8 mouse cellular contexts compared by ENCODE assay signal in genomic region chr17:22360572-22360971, GRCm38 (mm10). TPM values are rescaled to one million over a fixed set of nuclear protein-coding genes. Genes with fewer than 3 reads are reported as not detected.
DNase-seq lines count a peak whose midpoint lies in the region; ATAC-seq and TF ChIP-seq lines count a peak whose summit lies in the region.

No protein-coding gene starts in this region.

- no peak for ATAC-seq in lung, embryonic 14.5 days (ENCODE audit: insufficient read depth)
- ATAC-seq in embryonic facial prominence, embryonic 14.5 days (ENCODE audit: low read depth): no peak
- peak; percentile 7; the same call in 1 of the 2 replicates for ATAC-seq in neural tube, embryonic 15.5 days (ENCODE audit: low FRiP score)

- intact Hi-C loops in left cerebral cortex, postnatal 36 days (cut with DNase I): loop anchor here (5.0 kb wide), 1 partner anchor 1187 kb away; no protein-coding TSS in a partner anchor

- no peaks in the 10 kb centered on the region; the same call in 1 of the 2 replicates for H3K4me1 ChIP-seq in lung, embryonic 14.5 days (ENCODE audit: insufficient read depth)
- H3K4me1 ChIP-seq in embryonic facial prominence, embryonic 14.5 days (ENCODE audit: control insufficient read depth, insufficient read depth, low read length): peaks cover 4% of the 10 kb centered on the region; the same call in 1 of the 2 replicates
- peaks cover 10% of the 10 kb centered on the region for H3K4me1 ChIP-seq in limb, embryonic 10.5 days
- H3K4me1 ChIP-seq in neural tube, embryonic 15.5 days: peaks cover 19% of the 10 kb centered on the region

- peaks cover 8% of the 10 kb centered on the region; the same call in 1 of the 2 replicates for H3K36me3 ChIP-seq in lung, embryonic 14.5 days (ENCODE audit: insufficient read depth)
- H3K36me3 ChIP-seq in embryonic facial prominence, embryonic 14.5 days (ENCODE audit: control insufficient read depth, insufficient read depth, low read length): peaks cover 8% of the 10 kb centered on the region
- peaks cover 36% of the 10 kb centered on the region for H3K36me3 ChIP-seq in limb, embryonic 10.5 days
- peaks cover 12% of the 10 kb centered on the region for H3K36me3 ChIP-seq in neural tube, embryonic 15.5 days

- H3K9ac ChIP-seq in lung, embryonic 14.5 days: peak overlapping the region; percentile 52
- H3K9ac ChIP-seq in embryonic facial prominence, embryonic 14.5 days (ENCODE audit: low read depth, low read length): peak overlapping the region; percentile 68
- peak overlapping the region; percentile 50 for H3K9ac ChIP-seq in neural tube, embryonic 15.5 days (replicated peaks)

- peak overlapping the region; percentile 51 for H3K4me3 ChIP-seq in lung, embryonic 14.5 days (ENCODE audit: low read depth, low read length)
- H3K4me3 ChIP-seq in embryonic facial prominence, embryonic 14.5 days (ENCODE audit: low read depth, low read length): peak overlapping the region; percentile 58
- peak overlapping the region; percentile 58 for H3K4me3 ChIP-seq in limb, embryonic 10.5 days
- H3K4me3 ChIP-seq in neural tube, embryonic 15.5 days (replicated peaks): peak overlapping the region; percentile 57

- H3K4me2 ChIP-seq in lung, embryonic 14.5 days: peak overlapping the region; percentile 59
- H3K4me2 ChIP-seq in embryonic facial prominence, embryonic 14.5 days (ENCODE audit: low read depth, low read length): peak overlapping the region; percentile 60
- peak overlapping the region; percentile 62 for H3K4me2 ChIP-seq in neural tube, embryonic 15.5 days

- H3K27ac ChIP-seq in lung, embryonic 14.5 days (ENCODE audit: low read depth): no peak overlapping the region
- no peak overlapping the region for H3K27ac ChIP-seq in embryonic facial prominence, embryonic 14.5 days (replicated peaks; ENCODE audit: low read depth, low read length)
- 0 out of 2 replicates have a peak overlapping the region, but pooled peaks have one; percentile 64 for H3K27ac ChIP-seq in limb, embryonic 10.5 days
- H3K27ac ChIP-seq in neural tube, embryonic 15.5 days (replicated peaks): peak overlapping the region; percentile 51; the same call in 1 of the 2 replicates

- peak; percentile 9 for DNase-seq in lung, embryonic 14.5 days
- no peak for DNase-seq in lung, postnatal 14 days
- no peak for DNase-seq in embryonic facial prominence, embryonic 14.5 days (ENCODE audit: low spot score)
- no peak for DNase-seq in limb, embryonic 10.5 days (ENCODE audit: low spot score)
- no peak for DNase-seq in left cerebral cortex, adult 8-10 months (ENCODE audit: low spot score in 2 of 2)
- no peak for DNase-seq in T-cell, adult 2 months (ENCODE audit: low spot score)
- DNase-seq in left cerebral cortex, postnatal 36 days (ENCODE audit: low spot score in 2 of 2): no peak

- no peaks in the 10 kb centered on the region for H3K27me3 ChIP-seq in lung, embryonic 14.5 days (ENCODE audit: insufficient read depth, low read length)
- no peaks in the 10 kb centered on the region for H3K27me3 ChIP-seq in embryonic facial prominence, embryonic 14.5 days (replicated peaks; ENCODE audit: control insufficient read depth, insufficient read depth, low read length)
- H3K27me3 ChIP-seq in limb, embryonic 10.5 days (ENCODE audit: low read depth, poor library complexity, severe bottlenecking): no peaks in the 10 kb centered on the region
- H3K27me3 ChIP-seq in neural tube, embryonic 15.5 days (replicated peaks): no peaks in the 10 kb centered on the region

- whole genome bisulfite sequencing in lung, embryonic 14.5 days: 27% methylated on average over 5 of the region's 5 CpGs
- WGBS in embryonic facial prominence, embryonic 14.5 days: 24% methylated on average over 5 of the region's 5 CpGs
- 31% methylated on average over 5 of the region's 5 CpGs for WGBS in limb, embryonic 10.5 days
- WGBS in neural tube, embryonic 15.5 days: 31% methylated on average over 5 of the region's 5 CpGs

- H3K9me3 ChIP-seq in lung, embryonic 14.5 days (ENCODE audit: low read depth, low read length): peaks cover 3% of the 10 kb centered on the region; the same call in 1 of the 2 replicates
- peaks cover 6% of the 10 kb centered on the region; the same call in 1 of the 2 replicates for H3K9me3 ChIP-seq in embryonic facial prominence, embryonic 14.5 days (ENCODE audit: control insufficient read depth, low read length)
- H3K9me3 ChIP-seq in limb, embryonic 10.5 days (replicated peaks): no peaks in the 10 kb centered on the region
- 0 out of 2 replicates have a peak, but pooled peaks cover 4% of the 10 kb centered on the region for H3K9me3 ChIP-seq in neural tube, embryonic 15.5 days (replicated peaks)

- no peak for TF ChIP-seq CTCF in lung, embryonic 14.5 days (IDR thresholded peaks at IDR 0.05; ENCODE audit: low read depth)

RNA-seq across cellular contexts. Expression of gene Zfp944, which starts 0.6 kb away (rescaled TPM):
- polyA plus RNA-seq in lung, embryonic 14.5 days (2014; fragmentation: Nextera tagmentation; extraction: Ambion mirVana): 12.7 and 12.9 TPM in 2 replicates
- polyA plus RNA-seq in embryonic facial prominence, embryonic 14.5 days (2014; fragmentation: Nextera tagmentation; extraction: Ambion mirVana): 14.1 and 14.9 TPM in 2 replicates
- 13.0 and 14.2 TPM in 2 replicates for polyA plus RNA-seq in limb, embryonic 10.5 days (2016; fragmentation: Nextera tagmentation; extraction: Ambion mirVana)
- polyA plus RNA-seq in neural tube, embryonic 15.5 days (2015; fragmentation: Nextera tagmentation; extraction: Ambion mirVana): 11.6 and 12.3 TPM in 2 replicates
- 10 to 100 TPM in 1 of 4 experiments, 1 to 10 TPM in 3; 8.2 to 10.4 (median 8.9) TPM for total RNA-seq in left cerebral cortex, adult 8-10 months (2022)
- 10 to 100 TPM in 1 of 2 experiments, 1 to 10 TPM in 1; 7.3 to 10.3 TPM for total RNA-seq in left cerebral cortex, postnatal 36 days (2021)

RNA-seq across cellular contexts. Expression of gene Zfp758, which starts 0.7 kb away (rescaled TPM):
- polyA plus RNA-seq in lung, embryonic 14.5 days (2014; fragmentation: Nextera tagmentation; extraction: Ambion mirVana): 8.0 and 9.5 TPM in 2 replicates
- polyA plus RNA-seq in embryonic facial prominence, embryonic 14.5 days (2014; fragmentation: Nextera tagmentation; extraction: Ambion mirVana): 10.4 and 10.7 TPM in 2 replicates
- polyA plus RNA-seq in limb, embryonic 10.5 days (2016; fragmentation: Nextera tagmentation; extraction: Ambion mirVana): 5.4 and 6.8 TPM in 2 replicates
- polyA plus RNA-seq in neural tube, embryonic 15.5 days (2015; fragmentation: Nextera tagmentation; extraction: Ambion mirVana): 7.2 and 8.8 TPM in 2 replicates
- total RNA-seq in left cerebral cortex, adult 8-10 months (2022): 10 to 100 TPM in 2 of 4 experiments, 1 to 10 TPM in 2; 9.0 to 10.8 (median 10.0) TPM
- 10 to 100 TPM in 1 of 2 experiments, 1 to 10 TPM in 1; 9.7 to 11.3 TPM for total RNA-seq in left cerebral cortex, postnatal 36 days (2021)

RNA-seq across cellular contexts. Expression of gene CT030661.1, which starts 45.9 kb away (rescaled TPM):
- 12.6 and 14.3 TPM in 2 replicates for polyA plus RNA-seq in lung, embryonic 14.5 days (2014; fragmentation: Nextera tagmentation; extraction: Ambion mirVana)
- 13.6 and 13.7 TPM in 2 replicates for polyA plus RNA-seq in embryonic facial prominence, embryonic 14.5 days (2014; fragmentation: Nextera tagmentation; extraction: Ambion mirVana)
- 5.6 and 8.1 TPM in 2 replicates for polyA plus RNA-seq in limb, embryonic 10.5 days (2016; fragmentation: Nextera tagmentation; extraction: Ambion mirVana)
- polyA plus RNA-seq in neural tube, embryonic 15.5 days (2015; fragmentation: Nextera tagmentation; extraction: Ambion mirVana): 10.4 and 12.1 TPM in 2 replicates
- 10 to 100 TPM; 10.1 to 13.4 (median 12.3) TPM for total RNA-seq in left cerebral cortex, adult 8-10 months (2022)
- total RNA-seq in left cerebral cortex, postnatal 36 days (2021): 10 to 100 TPM; 11.4 to 11.7 TPM

Comparison
In these comparisons a context has a peak if more than half of its experiments do, and no peak if none do; other contexts are left out.
1. H3K27ac ChIP-seq: peak in limb, embryonic 10.5 days (single experiment) and neural tube, embryonic 15.5 days (single experiment); none in lung, embryonic 14.5 days (single experiment) and embryonic facial prominence, embryonic 14.5 days (single experiment).
2. Peak in every context shown above with its lines, with median percentiles within 50 percentile points of each other: H3K4me2 ChIP-seq, H3K4me3 ChIP-seq and H3K9ac ChIP-seq.